Mouse (Mus musculus): ENCODE results near the gene Ppp1r3d. TPM values are rescaled to one million over a fixed set of nuclear protein-coding genes. Genes with fewer than 3 reads are reported as not detected.

The Ppp1r3d gene
- polyA plus RNA-seq, 1 experiment from 2014 or later: 1.1 TPM

DNA sequence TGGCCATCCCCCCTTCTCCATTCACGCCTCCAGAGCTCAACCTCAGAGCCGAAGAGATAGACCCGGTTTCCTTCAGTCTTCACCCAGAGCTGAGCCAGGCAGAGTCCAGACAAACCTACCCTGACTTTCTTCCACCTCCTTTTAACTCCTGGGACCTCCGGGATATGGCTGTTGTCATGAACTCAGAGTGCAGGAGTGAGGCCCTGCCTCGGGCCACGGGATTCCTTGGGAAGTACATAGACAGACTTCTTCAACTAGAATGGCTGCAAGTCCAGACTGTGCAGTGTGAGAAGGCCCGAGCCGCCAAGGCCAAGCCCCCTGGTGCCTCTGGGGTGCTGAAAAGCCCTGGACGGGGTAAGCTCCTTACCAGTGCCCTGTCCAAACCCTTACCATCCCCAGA is 6.3 kb upstream of the Ppp1r3d start:
- no peak overlapping the region for H3K27ac ChIP-seq (ENCODE audit: low read depth, low read length)
- H3K9me3 ChIP-seq (ENCODE audit: control insufficient read depth, low read length): no peaks in the 10 kb centered on the region
- no peak for ATAC-seq (ENCODE audit: low FRiP score)
- no peak for DNase-seq (ENCODE audit: low spot score, missing footprints)
- no peaks in the 10 kb centered on the region for H3K4me1 ChIP-seq (ENCODE audit: control insufficient read depth, insufficient read depth, low read length)
- no peak overlapping the region for H3K4me3 ChIP-seq (ENCODE audit: low read depth, low read length)
- no peak overlapping the region for H3K9ac ChIP-seq (ENCODE audit: low read length)
- H3K4me2 ChIP-seq: no peak overlapping the region
- H3K27me3 ChIP-seq (ENCODE audit: control insufficient read depth, insufficient read depth, low read length): no peaks in the 10 kb centered on the region
- 83% methylated on average over 9 of the region's 9 CpGs for WGBS
- no peaks in the 10 kb centered on the region for H3K36me3 ChIP-seq (ENCODE audit: control insufficient read depth, insufficient read depth, low read length)

- 65% methylated on average over 4 of the region's 4 CpGs for WGBS
These were observed 2.7 kb upstream of the Ppp1r3d start for GRCm38 (mm10) chr2:178416970-178417369.

DNA sequence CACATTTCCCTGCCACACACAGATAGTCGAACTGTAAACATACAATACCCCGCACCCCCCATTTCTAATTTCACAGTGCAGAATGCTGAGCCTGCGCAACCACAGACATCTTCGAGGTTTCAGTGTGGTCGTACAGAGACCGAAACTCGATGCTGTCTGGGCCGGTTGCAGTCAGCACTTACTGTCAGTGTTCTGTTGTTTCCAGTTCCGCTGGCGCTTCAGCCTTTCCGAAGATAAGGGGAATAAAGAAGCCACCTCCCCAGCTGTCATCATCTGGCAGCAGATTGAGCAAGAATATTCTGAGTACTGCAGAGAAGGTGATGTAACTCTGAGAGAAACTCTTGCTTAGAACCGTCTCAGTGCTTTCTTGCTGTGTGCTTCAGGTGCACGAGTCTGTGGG is 2.2 kb upstream of the Ppp1r3d start:
- no peak overlapping the region for H3K9ac ChIP-seq (ENCODE audit: low read length)
- H3K4me1 ChIP-seq (ENCODE audit: control insufficient read depth, insufficient read depth, low read length): peaks cover 13% of the 10 kb centered on the region
- H3K27me3 ChIP-seq (ENCODE audit: control insufficient read depth, insufficient read depth, low read length): peaks cover 12% of the 10 kb centered on the region
- DNase-seq (ENCODE audit: low spot score, missing footprints): no peak
- no peak overlapping the region for H3K4me2 ChIP-seq
- 82% methylated on average over 13 of the region's 13 CpGs for WGBS
- no peak overlapping the region for H3K27ac ChIP-seq (ENCODE audit: low read depth, low read length)
- no peaks in the 10 kb centered on the region for H3K36me3 ChIP-seq (ENCODE audit: control insufficient read depth, insufficient read depth, low read length)
- H3K9me3 ChIP-seq (ENCODE audit: control insufficient read depth, low read length): no peaks in the 10 kb centered on the region
- ATAC-seq (ENCODE audit: low FRiP score): no peak
- no peak overlapping the region for H3K4me3 ChIP-seq (ENCODE audit: low read depth, low read length)

More at GRCm38 (mm10) chr2:178416970-178417369, 2.7 kb upstream of the Ppp1r3d start:
- Histone ChIP-seq H3K36me3 (ENCODE audit: control insufficient read depth, insufficient read depth, low read length) (no peaks in the 10 kb centered on the region), H3K9me3 (ENCODE audit: control insufficient read depth, low read length) (no peaks in the 10 kb centered on the region), H3K4me1 (ENCODE audit: control insufficient read depth, insufficient read depth, low read length) (peaks cover 13% of the 10 kb centered on the region), H3K9ac (ENCODE audit: low read length) (no peak overlapping the region), H3K4me2 (no peak overlapping the region), H3K27me3 (ENCODE audit: control insufficient read depth, insufficient read depth, low read length) (peaks cover 12% of the 10 kb centered on the region), H3K27ac (ENCODE audit: low read depth, low read length) (no peak overlapping the region), H3K4me3 (ENCODE audit: low read depth, low read length) (no peak overlapping the region)
- no peak for ATAC-seq (ENCODE audit: low FRiP score)
- no peak for DNase-seq (ENCODE audit: low spot score, missing footprints)

DNA sequence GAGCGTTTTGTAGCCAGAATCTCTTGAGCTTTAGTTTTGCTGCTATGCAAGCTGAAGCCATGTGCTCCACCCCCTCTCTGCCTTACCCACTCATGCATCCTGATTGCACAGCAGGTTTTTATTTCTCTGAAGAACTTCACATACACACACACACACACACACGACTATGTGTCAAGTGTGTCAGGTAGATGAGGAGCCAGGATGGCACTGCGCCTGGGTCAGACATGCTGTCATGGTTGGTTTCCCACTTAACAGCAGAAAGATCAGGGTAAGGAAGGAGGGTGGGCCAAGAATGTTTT is 827 bp upstream of the Ppp1r3d start:
- Histone ChIP-seq H3K4me3 (ENCODE audit: low read depth, low read length) (peak overlapping the region; percentile 69), H3K4me2 (peak overlapping the region; percentile 93), H3K4me1 (ENCODE audit: control insufficient read depth, insufficient read depth, low read length) (peaks cover 13% of the 10 kb centered on the region), H3K9me3 (ENCODE audit: control insufficient read depth, low read length) (no peaks in the 10 kb centered on the region), H3K27ac (ENCODE audit: low read depth, low read length) (no peak overlapping the region), H3K9ac (ENCODE audit: low read length) (no peak overlapping the region), H3K27me3 (ENCODE audit: control insufficient read depth, insufficient read depth, low read length) (peaks cover 12% of the 10 kb centered on the region), H3K36me3 (ENCODE audit: control insufficient read depth, insufficient read depth, low read length) (no peaks in the 10 kb centered on the region)
- 45% methylated on average over 3 of the region's 3 CpGs for WGBS
- DNase-seq (ENCODE audit: low spot score, missing footprints) (peak; percentile 87), ATAC-seq (ENCODE audit: low FRiP score) (peak; percentile 4; the same call in 1 of the 2 replicates)

- H3K27ac ChIP-seq (ENCODE audit: low read depth, low read length): no peak overlapping the region
- ATAC-seq (ENCODE audit: low FRiP score): peak; percentile 45
- H3K4me2 ChIP-seq: peak overlapping the region; percentile 93
These were observed 601 bp downstream of the Ppp1r3d start for GRCm38 (mm10) chr2:178413481-178414260.

DNA sequence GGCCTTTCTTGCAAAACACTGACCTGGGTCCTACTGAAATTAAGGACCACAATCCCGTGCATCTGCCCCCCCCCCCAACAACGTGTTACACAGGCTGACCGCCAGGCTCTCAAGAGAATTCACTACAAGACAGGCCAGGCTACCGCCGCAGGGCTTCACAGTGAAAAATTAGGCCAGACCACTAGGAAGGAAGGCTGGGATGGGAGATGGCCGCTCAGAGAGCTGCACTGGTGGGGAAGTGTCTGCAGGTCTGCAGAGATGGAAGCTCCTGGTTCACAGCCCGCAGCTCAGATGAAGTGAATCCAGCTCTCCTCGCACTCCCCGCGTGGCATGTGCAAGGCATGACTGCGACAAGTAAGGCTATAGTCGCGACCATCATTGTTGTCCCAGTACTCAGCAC is 1.2 kb downstream of the Ppp1r3d start:
- Histone ChIP-seq H3K36me3 (ENCODE audit: control insufficient read depth, insufficient read depth, low read length) (no peaks in the 10 kb centered on the region), H3K4me3 (ENCODE audit: low read depth, low read length) (no peak overlapping the region), H3K9me3 (ENCODE audit: control insufficient read depth, low read length) (no peaks in the 10 kb centered on the region), H3K27me3 (ENCODE audit: control insufficient read depth, insufficient read depth, low read length) (peaks cover 12% of the 10 kb centered on the region), H3K4me1 (ENCODE audit: control insufficient read depth, insufficient read depth, low read length) (peaks cover 13% of the 10 kb centered on the region), H3K27ac (ENCODE audit: low read depth, low read length) (no peak overlapping the region), H3K9ac (ENCODE audit: low read length) (no peak overlapping the region), H3K4me2 (no peak overlapping the region)
- WGBS: 72% methylated on average over 13 of the region's 13 CpGs
- DNase-seq (ENCODE audit: low spot score, missing footprints) (no peak), ATAC-seq (ENCODE audit: low FRiP score) (no peak)

More at GRCm38 (mm10) chr2:178413481-178414260, 601 bp downstream of the Ppp1r3d start:
- WGBS: 16% methylated on average over 75 of the region's 75 CpGs
- Histone ChIP-seq H3K27me3 (ENCODE audit: control insufficient read depth, insufficient read depth, low read length) (peaks cover 12% of the 10 kb centered on the region), H3K4me1 (ENCODE audit: control insufficient read depth, insufficient read depth, low read length) (peaks cover 13% of the 10 kb centered on the region), H3K9me3 (ENCODE audit: control insufficient read depth, low read length) (no peaks in the 10 kb centered on the region), H3K36me3 (ENCODE audit: control insufficient read depth, insufficient read depth, low read length) (no peaks in the 10 kb centered on the region), H3K4me3 (ENCODE audit: low read depth, low read length) (peak overlapping the region; percentile 69), H3K9ac (ENCODE audit: low read length) (peak overlapping the region; percentile 62)
- peak; percentile 92 for DNase-seq (ENCODE audit: low spot score, missing footprints)

- Histone ChIP-seq H3K27me3 (ENCODE audit: control insufficient read depth, insufficient read depth, low read length) (peaks cover 12% of the 10 kb centered on the region), H3K9ac (ENCODE audit: low read length) (no peak overlapping the region), H3K36me3 (ENCODE audit: control insufficient read depth, insufficient read depth, low read length) (no peaks in the 10 kb centered on the region), H3K27ac (ENCODE audit: low read depth, low read length) (no peak overlapping the region), H3K4me2 (no peak overlapping the region), H3K9me3 (ENCODE audit: control insufficient read depth, low read length) (no peaks in the 10 kb centered on the region), H3K4me1 (ENCODE audit: control insufficient read depth, insufficient read depth, low read length) (peaks cover 13% of the 10 kb centered on the region), H3K4me3 (ENCODE audit: low read depth, low read length) (no peak overlapping the region)
- WGBS: 77% methylated on average over 6 of the region's 6 CpGs
- peak; percentile 71 for DNase-seq (ENCODE audit: low spot score, missing footprints)
- ATAC-seq (ENCODE audit: low FRiP score): no peak
These were observed 1.7 kb downstream of the Ppp1r3d start for GRCm38 (mm10) chr2:178412598-178412997.

DNA sequence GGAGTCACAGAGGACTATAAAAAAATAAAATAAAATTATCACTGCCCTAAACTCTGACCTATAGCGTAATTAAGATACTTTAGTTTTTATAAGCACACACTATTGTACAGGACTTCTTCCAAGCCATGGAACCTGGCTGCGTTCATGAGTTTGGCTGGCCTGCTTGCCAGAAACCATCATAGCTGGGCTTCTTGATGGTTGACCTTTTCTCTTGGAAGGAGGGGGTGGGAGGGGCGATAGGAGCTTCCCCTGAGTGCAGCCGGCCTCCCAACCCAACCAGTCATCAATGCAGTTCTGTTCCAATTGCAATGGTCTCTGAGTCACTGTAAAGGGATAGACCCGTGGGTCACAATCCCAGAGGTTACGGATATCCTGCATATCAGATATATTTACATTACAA is 4.0 kb downstream of the Ppp1r3d start:
- H3K4me1 ChIP-seq (ENCODE audit: control insufficient read depth, insufficient read depth, low read length): peaks cover 13% of the 10 kb centered on the region
- no peaks in the 10 kb centered on the region for H3K36me3 ChIP-seq (ENCODE audit: control insufficient read depth, insufficient read depth, low read length)
- ATAC-seq (ENCODE audit: low FRiP score) (no peak), DNase-seq (ENCODE audit: low spot score, missing footprints) (no peak)
- no peak overlapping the region for H3K27ac ChIP-seq (ENCODE audit: low read depth, low read length)
- H3K4me3 ChIP-seq (ENCODE audit: low read depth, low read length): no peak overlapping the region
- no peaks in the 10 kb centered on the region for H3K9me3 ChIP-seq (ENCODE audit: control insufficient read depth, low read length)
- no peak overlapping the region for H3K4me2 ChIP-seq
- H3K27me3 ChIP-seq (ENCODE audit: control insufficient read depth, insufficient read depth, low read length): peaks cover 12% of the 10 kb centered on the region
- H3K9ac ChIP-seq (ENCODE audit: low read length): no peak overlapping the region
- 80% methylated on average over 6 of the region's 6 CpGs for WGBS

GRCm38 (mm10) chr2:178409024-178409423 is 5.2 kb downstream of the Ppp1r3d start:
- Histone ChIP-seq H3K9me3 (ENCODE audit: control insufficient read depth, low read length) (no peaks in the 10 kb centered on the region), H3K27ac (ENCODE audit: low read depth, low read length) (no peak overlapping the region), H3K4me2 (no peak overlapping the region), H3K27me3 (ENCODE audit: control insufficient read depth, insufficient read depth, low read length) (peaks cover 10% of the 10 kb centered on the region), H3K4me3 (ENCODE audit: low read depth, low read length) (no peak overlapping the region), H3K4me1 (ENCODE audit: control insufficient read depth, insufficient read depth, low read length) (peaks cover 6% of the 10 kb centered on the region), H3K9ac (ENCODE audit: low read length) (no peak overlapping the region), H3K36me3 (ENCODE audit: control insufficient read depth, insufficient read depth, low read length) (no peaks in the 10 kb centered on the region)
- ATAC-seq (ENCODE audit: low FRiP score): no peak
- WGBS: 56% methylated on average over 1 of the region's 1 CpGs
- DNase-seq (ENCODE audit: low spot score, missing footprints): peak; percentile 12

Measured in midbrain, embryonic 11.5 days (tissue).